Mouse (Mus musculus) megakaryocyte-erythroid progenitor cell, adult 5-6 weeks (primary cell): ENCODE results near the gene Chat. TPM values are rescaled to one million over a fixed set of nuclear protein-coding genes. Genes with fewer than 3 reads are reported as not detected.
"Not testable (repeated sequence)": the region's sequence is repeated elsewhere in the genome, so short reads cannot be mapped to it uniquely, and the experiment has no call there.

Experiments used
- ATAC-seq: replicated peaks from 2 replicates; pipeline ENCODE4 v1.8.0; 2016; ENCODE audit warnings: mild to moderate bottlenecking, inconsistent platforms; ENCODE audit not compliant: severe bottlenecking, poor library complexity, low FRiP score, low TSS enrichment
- total RNA-seq, 2 experiments: library from RNA; stranded (forward) in 1 of 2; stranded (reverse) in 1 of 2; fragments of 200-1000, 215-1000 nt in 1 of 2; fragments of >200 nt in 1 of 2; fragmentation: Nextera tagmentation in 1 of 2; gene quantifications; 2 replicates each; pipeline ENCODE4 v1.2.3; 2014 to 2017

Gene Chat
- total RNA-seq, 2 experiments from 2014 or later, result not detected

DNA sequence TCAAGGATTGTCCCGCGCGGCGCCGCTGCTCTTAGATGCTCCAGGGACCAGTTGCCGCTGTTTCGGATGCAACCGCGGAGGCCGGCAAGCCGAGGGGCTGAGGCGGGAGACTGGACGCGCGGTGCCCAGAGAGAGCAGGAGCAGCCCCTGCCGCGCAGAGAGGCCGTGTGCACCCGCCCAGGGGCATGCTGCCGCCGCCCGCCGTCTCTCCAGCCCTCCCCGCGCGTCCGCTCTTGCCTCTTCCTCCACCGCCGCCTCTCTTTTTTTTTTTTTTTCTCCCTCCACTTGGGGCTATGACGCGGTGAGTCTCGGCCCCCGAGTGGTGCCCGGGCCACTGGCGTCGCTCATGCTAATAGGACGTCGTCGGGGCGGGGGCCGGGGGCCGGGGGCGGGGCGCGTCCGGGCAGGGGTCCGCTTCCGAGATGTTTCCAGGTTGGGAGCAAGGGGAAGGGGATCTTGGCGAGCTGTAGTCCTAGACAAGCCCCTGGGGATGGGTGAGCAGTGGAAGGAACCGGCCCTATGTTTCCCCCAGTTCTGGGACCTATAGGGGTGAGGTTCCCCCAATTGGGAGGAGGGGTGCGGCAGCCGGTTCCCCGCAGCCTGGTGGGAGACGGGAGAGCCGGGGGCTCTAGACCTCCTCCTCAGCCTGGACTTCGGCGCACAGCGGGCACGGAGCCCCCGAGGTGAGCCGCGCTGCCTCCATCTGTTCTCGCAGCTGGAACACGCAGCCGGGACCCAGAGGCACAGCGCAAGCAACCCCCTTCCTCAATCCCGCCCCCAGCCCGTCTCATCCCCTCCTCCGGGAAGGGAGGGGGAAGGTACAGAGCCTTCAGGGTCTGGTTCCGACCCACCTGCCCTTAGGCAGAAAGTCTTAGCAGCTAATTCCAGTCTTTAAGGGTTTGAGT, 936 bp downstream of the Chat start, which contains the start of gene Slc18a3:
Slc18a3 (minus strand) TSS at position 250 of the 905 bp plus-strand sequence.
- ATAC-seq, result no peak

DNA sequence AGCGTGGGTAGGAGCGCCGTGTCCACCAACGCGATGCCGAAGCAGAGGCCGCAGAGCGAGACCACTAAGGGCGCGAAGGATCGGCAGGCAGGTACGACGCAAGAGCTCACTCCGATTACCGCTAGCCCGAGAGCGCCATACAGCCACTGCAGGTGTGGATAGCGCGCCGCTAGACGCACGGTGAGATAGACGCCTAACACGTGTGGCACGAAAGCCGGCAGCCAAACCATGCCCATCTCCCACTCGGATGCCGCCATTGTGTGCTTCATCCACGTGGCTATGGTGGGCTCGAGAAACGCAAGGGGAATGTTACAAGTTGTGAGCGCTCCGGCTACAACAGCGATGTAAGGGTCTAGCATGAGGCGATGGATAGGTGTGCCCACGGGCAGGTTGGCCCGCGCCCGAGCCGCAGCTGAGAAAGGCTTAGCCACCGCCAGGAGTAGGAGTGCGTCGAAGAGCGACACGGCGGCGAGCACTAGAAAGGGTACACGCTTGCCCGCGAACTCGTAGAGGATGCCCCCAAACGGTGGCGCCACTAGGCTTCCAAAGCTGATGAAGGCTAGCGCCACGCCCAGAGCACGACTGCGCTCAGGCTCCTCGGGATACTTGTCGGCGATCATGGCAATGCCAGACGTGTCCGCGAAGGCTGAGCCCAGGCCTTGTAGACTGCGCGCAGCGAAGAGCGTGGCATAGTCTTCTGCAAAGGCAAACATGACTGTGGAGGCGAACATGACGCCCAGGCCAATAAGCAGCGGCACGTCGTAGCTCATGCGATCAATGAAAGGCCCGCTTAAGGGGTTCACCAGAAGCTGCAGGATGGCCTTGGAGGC, 2.4 kb downstream of the Chat start:
- 0 out of 2 replicates have a peak, but pooled peaks have one; percentile 20 for ATAC-seq

DNA sequence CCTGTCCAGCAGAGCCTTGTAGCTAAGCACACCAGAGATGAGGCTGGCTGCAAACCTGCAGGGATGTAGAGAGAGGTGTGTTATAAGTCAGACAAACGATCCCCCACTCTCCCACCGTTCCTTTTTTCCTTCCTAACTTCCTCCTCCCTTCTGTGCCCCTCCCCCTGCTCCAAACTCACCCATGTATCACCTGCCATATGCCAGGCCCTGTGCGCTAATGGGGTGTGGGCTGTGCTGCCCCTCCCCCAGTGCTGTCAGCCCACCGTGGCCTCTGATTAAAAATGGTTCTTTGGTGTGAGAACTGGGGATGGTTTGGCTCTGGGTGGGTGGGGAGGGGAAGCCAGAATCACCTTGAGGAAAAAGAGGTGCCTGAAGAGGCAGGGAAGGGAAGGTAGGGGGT, 13.2 kb downstream of the Chat start:
- ATAC-seq, result no peak

DNA sequence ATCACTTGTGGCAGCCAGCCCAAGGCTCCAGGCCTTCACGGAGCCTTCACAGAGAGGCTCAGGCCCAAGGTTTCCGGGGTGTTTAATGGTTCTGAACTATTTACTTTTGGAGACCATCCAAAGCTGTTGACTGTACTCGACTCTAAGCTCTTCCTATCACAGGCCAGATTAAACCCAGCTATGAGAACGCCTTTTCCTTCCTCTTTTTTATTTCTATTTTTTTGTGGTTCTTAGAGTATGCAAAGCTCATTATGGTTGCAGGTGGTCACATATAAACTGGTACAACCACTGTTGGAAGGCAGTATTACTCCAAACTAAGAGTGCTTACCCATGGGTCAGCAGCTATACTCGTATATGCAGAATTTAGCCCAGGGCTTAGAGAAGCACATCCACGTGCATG, 18.8 kb downstream of the Chat start:
- no peak for ATAC-seq

DNA sequence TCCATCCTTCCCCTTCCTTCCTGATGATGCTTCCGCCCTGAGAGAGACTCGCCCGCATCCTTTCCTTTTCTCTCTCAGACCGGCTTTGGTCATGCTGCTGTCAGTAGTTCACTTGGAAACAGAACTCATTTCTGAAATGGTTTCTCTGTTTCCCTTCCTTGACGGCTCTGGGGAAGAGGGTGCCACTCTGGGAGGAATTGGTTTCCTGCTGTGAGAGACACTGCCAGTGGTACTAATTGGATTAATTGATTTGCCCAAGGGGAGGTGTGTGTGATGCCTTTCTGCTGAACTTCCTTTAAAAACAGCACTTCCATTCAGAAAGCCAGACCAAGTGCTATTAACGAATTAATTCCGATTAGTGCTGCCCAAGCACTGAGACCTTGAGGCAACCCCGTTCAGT, 22.3 kb downstream of the Chat start:
- no peak for ATAC-seq

DNA sequence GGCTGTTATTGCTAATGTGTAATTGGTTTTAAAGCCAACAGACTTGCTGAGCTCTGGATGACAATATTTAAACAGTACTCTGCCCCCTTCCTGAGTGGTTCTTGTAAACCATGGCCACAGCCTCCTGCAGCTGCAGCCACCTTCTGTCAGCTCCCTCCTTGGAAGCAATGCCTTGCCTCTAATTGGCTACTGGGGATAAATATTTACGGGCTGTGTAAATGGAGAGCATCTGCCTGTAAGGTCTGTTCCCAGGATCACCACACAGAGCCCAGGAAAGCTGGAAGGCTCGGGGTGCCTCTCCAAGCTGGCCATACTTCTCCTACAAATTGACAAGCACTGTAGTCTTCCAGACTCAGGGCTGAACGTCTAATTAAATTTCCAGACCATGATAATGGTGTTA, 26.0 kb downstream of the Chat start:
- no peak for ATAC-seq

DNA sequence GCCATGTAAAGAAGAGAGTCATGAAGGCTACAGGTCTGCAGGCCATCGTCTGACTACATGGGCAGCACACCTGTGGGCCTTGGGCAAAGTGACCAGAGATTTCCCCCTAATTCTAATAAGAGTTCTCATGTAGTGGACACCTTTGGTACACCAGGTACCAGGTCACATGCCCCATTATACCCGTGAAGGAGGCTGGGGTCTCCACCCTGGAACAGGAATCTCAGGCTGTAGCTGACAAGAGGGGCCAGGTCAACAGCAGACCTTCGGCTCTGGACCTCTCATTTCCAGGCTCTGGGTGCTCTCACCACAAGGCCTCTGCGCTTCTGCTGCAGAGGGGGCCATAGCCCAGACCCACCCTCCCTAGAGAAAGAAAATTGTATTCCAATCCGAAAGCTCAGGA, 26.5 kb downstream of the Chat start:
- ATAC-seq, result no peak

DNA sequence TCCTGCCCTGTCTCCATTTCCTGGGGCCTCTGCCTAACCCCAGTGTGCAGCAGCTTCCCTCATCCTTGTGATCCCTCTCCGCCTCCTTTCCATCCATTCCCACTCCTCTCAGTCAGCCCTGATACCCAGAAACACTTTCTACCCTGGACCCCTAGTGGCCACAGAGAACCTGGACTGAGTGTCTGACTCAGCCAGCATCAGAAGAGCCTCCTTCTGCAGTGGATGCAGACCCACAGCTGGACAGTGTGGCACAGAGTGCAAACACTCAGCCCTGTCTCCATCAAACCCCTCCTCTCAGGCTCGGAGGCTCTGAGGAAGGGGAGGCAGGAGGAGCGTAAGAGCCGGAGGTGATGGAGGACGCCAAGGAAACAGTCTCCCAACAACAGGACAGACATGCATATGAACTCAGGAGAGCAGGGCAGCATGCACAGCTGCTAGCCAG, 28.4 kb downstream of the Chat start:
- ATAC-seq, result no peak

DNA sequence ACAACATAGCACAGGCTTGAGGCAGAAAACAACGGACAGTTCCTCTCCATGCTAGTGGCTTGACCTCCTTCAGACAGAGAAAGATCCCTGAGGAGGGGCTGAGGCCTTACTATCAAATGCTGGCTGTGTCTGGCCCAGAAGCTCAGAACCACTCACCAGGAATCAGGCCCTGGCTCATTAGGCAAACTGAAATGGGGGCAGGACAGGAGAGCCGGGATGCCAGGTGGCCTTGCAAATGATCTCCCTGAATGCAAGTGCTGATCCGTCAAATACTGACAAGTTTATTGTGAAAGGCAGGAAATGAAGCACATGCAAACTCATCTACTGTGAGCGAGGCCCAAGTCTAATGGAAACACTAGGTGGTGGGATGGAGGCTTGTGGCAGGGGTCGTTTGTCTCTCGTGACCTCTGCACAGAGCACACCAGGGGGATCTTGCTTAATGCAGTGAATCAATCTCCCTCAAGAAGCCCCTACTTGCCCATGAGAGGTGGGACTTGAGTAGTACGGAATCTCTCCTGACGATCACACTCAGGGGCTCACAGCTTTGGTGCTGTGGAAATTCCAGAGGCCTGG, 36.7 kb downstream of the Chat start:
- ATAC-seq, result no peak

DNA sequence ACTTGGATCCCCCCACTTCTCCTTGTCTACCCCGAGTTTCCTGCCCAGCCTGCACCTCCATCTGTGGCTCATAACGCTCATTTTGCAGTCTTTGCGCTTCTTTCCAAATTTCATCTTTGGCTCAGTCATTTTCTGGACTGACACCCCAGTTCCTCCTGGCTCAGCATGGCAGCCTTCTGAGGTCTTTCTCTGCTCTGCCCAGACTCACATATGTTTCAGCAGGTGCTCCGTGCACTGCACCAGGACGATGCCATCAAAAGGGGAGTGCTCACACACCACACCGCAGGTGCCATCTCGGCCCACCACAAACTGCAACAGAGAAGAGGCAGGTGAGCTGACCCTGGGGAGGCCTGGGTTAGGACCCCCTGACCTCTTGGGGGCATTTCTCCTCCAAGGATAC, 41.8 kb downstream of the Chat start:
- ATAC-seq, result no peak

DNA sequence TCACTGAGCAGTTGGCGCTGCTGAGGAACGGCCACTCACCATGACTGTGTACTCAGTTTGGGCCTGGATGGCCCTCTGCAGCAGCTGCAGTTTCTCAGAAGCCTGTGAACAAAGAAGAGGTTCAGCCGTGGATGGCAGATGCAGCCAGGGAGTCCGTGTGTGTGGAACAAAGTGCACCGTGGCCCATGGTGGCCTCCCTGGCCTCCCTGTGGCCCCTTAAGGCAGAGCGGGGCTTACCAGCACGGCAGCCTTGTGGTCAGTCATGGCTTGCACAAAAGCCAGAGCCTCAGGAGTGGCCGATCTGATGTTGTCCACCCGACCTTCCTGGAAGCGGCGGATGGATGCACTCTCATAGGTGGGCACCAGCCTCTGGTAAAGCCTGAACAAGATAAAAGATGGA, 47.0 kb downstream of the Chat start:
- ATAC-seq, result no peak

DNA sequence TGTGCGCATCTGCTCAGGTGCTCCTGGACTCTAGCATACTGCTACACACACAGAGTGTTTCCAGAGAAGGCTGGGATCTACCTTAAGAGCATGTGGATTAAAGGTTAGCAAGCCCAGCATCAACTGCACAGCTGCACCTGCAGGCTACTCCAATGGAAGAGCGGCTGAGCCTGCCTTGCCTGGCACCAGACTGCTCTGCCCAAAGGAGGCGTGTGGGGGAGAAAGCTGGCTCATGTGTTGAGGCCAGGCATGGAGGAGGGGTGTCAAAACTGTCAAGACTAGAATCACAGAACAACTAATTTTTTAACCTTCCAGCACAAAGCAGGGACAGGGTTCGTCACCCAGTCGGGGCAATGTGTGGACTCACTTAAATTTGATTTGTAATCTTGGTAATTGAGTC, 53.7 kb downstream of the Chat start:
- no peak for ATAC-seq

DNA sequence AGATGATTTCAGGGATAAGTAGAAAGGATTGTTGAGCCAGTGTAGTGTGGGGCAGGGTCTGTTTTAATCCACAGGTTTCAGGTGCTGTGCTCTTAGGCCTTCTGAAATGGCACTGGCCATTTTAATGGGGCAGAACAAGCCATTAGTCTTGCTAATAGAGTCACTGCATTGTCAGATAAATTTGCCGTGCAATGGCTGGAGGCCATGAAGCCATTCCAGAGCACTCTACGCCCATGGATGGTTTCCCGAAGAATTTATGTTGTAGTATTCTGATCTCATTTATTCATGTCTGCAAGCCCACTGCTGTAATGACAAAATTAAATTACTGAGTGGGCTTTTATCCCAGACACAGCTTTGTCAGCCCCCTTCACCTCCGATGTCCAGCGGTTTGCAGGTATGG, 55.7 kb downstream of the Chat start:
- ATAC-seq, result no peak

DNA sequence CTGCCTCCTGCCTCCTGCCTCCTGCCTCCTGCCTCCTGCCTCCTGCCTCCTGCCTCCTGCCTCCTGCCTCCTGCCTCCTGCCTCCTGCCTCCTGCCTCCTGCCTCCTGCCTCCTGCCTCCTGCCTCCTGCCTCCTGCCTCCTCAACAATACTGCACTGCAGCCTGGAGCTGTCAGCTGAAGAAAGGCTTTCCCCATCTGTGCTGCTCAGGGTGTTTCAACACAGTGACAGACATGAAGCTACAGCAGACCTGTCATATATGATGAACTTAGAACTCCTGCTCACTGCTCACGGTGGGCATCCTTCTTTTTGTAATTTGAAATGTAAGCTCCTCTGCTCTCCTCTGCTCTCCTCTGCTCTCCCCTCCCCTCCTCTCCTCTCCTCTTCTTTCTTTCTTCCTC, 60.4 kb downstream of the Chat start:
- ATAC-seq, result not testable (repeated sequence)

DNA sequence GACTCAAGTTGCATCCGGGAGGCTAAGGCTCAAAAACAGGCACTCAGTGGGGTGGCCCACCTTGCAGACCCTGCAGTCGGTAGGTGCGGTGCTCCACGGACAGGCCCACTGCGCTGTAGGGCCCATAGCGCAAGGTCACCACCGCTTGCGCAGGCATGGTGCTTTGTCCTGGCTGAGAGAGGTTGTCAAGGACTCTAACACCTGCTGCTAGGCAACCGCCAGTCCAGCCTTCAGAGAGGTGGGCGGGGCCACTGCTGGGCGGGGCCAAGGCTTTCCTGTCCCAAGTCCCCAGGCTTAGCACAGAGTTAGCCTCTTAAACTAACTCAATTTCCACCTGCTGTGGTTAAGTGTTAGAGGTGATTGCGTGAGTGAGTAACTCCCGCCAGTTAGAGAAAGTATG, 77.6 kb downstream of the Chat start, which contains the start of gene 1700024G13Rik:
1700024G13Rik (minus strand) TSS at position 196 of the 400 bp plus-strand sequence.
- ATAC-seq, result 0 out of 2 replicates have a peak, but pooled peaks have one; percentile 26

DNA sequence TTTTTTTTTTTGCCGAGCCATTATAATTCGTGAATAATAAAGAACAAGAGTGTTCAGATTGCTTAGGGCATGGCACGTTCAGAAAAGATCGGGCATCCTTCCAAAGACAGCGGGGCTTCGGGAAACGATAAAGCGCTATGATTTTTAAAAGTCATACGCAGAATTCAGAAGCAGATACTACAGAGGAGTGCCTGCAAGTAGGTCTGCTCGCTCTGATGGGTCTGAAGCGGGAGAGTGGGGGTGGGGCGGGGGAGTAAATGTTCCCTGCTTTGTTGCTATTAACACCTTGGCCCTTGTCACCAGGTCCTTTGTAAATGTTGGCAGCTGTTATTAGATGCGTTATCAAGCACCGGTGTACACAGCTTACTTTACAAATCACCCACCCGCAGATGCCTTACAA, 84.2 kb downstream of the Chat start:
- no peak for ATAC-seq

DNA sequence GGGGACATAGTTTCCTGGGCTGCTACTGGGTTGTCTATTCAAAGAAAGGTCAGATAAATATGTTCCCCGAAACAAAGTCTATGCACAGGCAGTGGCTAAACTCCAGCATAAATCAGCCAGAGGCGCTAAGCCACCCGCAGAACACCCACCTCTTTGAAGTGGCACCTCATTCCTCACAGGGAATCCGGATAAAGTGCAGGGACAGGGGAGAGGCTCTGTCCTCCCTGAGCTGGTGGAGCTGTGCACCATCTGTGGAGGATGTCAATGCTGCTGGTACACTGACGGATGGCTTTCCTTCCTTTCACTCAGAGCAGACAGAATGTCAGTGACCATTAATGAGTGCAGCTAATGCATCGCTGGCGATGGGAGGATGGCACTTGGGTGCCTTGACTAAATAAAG, 84.7 kb downstream of the Chat start:
- ATAC-seq, result no peak

DNA sequence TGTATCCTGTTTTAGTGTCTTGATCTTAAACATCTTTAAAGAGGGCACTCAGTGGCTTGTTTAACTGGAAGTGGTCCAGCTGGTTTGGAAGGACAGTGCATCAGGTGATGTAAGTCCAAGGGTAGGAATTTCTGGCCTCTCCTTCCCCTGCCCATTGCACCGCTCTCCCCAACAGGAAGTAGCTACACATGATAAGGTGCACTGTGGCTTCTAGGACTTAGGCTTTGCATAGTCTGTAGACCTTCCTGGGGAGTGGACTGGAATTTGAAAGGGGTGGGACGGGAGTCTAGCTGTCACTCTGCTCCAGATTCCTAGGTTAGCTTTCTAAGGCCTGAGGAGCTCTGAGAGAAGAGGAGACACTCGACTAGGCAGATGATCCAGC, 85.7 kb downstream of the Chat start:
- no peak for ATAC-seq

DNA sequence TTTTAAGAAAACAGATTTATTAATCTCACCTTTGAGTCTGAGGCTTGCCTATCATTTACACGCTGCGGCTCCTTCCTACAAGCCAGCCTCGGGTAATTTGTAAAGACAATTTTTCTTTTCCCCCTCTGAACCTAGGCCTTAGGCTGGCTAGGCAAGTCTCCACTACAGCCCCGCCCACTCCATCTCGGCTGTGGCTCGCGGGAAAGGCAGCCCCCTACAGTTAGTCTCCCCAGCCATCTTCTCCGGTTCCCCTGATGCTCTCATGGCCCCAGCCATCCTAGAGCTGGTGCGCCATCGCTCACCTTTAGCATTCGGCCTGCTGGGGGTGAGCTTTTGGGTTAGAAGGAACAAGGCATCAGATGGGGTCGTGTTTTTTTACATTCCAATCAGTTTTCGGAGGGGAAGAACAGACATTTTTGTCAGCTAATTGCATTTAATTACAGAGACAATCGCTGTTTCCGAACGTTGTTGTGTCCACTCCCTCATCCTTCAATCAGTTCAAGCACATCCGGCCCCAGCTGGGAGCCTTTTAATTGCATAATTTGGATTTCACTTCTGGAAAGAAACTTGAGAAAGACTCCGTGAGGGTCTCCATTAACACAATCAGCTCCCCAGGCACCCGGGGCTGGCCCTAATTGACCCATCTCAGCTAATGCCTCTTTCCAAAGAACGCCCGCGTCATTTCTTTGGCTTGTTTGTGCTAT, 86.2 kb downstream of the Chat start:
- no peak for ATAC-seq
